Mouse (Mus musculus): ENCODE data around the gene Ptprt. TPM values are rescaled to one million over a fixed set of nuclear protein-coding genes. Genes with fewer than 3 reads are reported as not detected.

Gene Ptprt
- polyA plus RNA-seq (2012; fragmentation: generic; extraction: Trizol), result under 1 TPM in 1 of 2 experiments, not detected in 1; under 0.01 TPM

GRCm38 (mm10) chr2:162660941-162661386 lies at the start of gene Ptprt:
Gene Ptprt (minus strand): TSS chr2:162661147.

